In genomic region chr3:82903613-82904205, GRCm38 (mm10) we compare ENCODE assay signal across 8 mouse cellular contexts. TPM values are rescaled to one million over a fixed set of nuclear protein-coding genes. Genes with fewer than 3 reads are reported as not detected.
A peak's percentile ranks its signal among the peaks of the same experiment; 100 is the strongest.
DNase-seq lines count a peak whose midpoint lies in the region; ATAC-seq and TF ChIP-seq lines count a peak whose summit lies in the region.

Gene Lrat, minus strand, starts transcription at chr3:82903973.

- TF ChIP-seq EP300 in liver, embryonic 14.5 days (IDR thresholded peaks at IDR 0.05; ENCODE audit: low read depth) = no peak

- ATAC-seq in forebrain, embryonic 11.5 days (replicated peaks; ENCODE audit: low FRiP score) = peak; percentile 58
- peak; percentile 92 for ATAC-seq in intestine, embryonic 15.5 days
- ATAC-seq in liver, embryonic 14.5 days (ENCODE audit: insufficient read depth) = no peak
- peak; percentile 86 for ATAC-seq in neural tube, embryonic 14.5 days (ENCODE audit: low read depth)
- no peak for ATAC-seq in inflammation-experienced regulatory T-cells, adult 6 months

- peak within 1 kb of the TSS; percentile 45 for H3K4me3 ChIP-seq in forebrain, embryonic 11.5 days (ENCODE audit: low read depth, low read length)
- peak within 1 kb of the TSS; percentile 47 for H3K4me3 ChIP-seq in intestine, embryonic 15.5 days (replicated peaks)
- H3K4me3 ChIP-seq in liver, embryonic 14.5 days (ENCODE audit: insufficient read depth in 1 of 2, low read depth in 2 of 2, low read length in 2 of 2) = peak within 1 kb of the TSS; percentile 5 to 20; a peak in 3 of 4 replicates
- peak within 1 kb of the TSS; percentile 48 for H3K4me3 ChIP-seq in neural tube, embryonic 14.5 days (ENCODE audit: low read depth, low read length)

- H3K36me3 ChIP-seq in forebrain, embryonic 11.5 days (ENCODE audit: control insufficient read depth, insufficient read depth, low read length) = no peaks in the 10 kb centered on the region
- no peaks in the 10 kb centered on the region for H3K36me3 ChIP-seq in intestine, embryonic 15.5 days
- no peaks in the 10 kb centered on the region for H3K36me3 ChIP-seq in liver, embryonic 14.5 days (replicated peaks; ENCODE audit: control insufficient read depth, insufficient read depth, low read depth)
- no peaks in the 10 kb centered on the region for H3K36me3 ChIP-seq in neural tube, embryonic 14.5 days (ENCODE audit: control insufficient read depth, insufficient read depth, low read length)

- peak within 1 kb of the TSS; percentile 29; the same call in 1 of the 2 replicates for H3K9ac ChIP-seq in forebrain, embryonic 11.5 days (ENCODE audit: low read length)
- H3K9ac ChIP-seq in intestine, embryonic 15.5 days = peak within 1 kb of the TSS; percentile 33
- H3K9ac ChIP-seq in liver, embryonic 14.5 days (replicated peaks) = no peak within 1 kb of the TSS
- peak within 1 kb of the TSS; percentile 34; the same call in 1 of the 2 replicates for H3K9ac ChIP-seq in neural tube, embryonic 14.5 days (replicated peaks; ENCODE audit: low read depth, low read length)

- peak within 1 kb of the TSS; percentile 78 for H3K4me2 ChIP-seq in forebrain, embryonic 11.5 days (ENCODE audit: low read depth, low read length, severe bottlenecking)
- peak within 1 kb of the TSS; percentile 94 for H3K4me2 ChIP-seq in intestine, embryonic 15.5 days (replicated peaks)
- peak within 1 kb of the TSS; percentile 52 for H3K4me2 ChIP-seq in liver, embryonic 14.5 days (ENCODE audit: low read depth)
- peak within 1 kb of the TSS; percentile 83 for H3K4me2 ChIP-seq in neural tube, embryonic 14.5 days (ENCODE audit: low read depth, low read length)

- H3K4me1 ChIP-seq in forebrain, embryonic 11.5 days (replicated peaks; ENCODE audit: control insufficient read depth, insufficient read depth, low read length) = peaks cover 3% of the 10 kb centered on the region
- H3K4me1 ChIP-seq in intestine, embryonic 15.5 days (replicated peaks) = peaks cover 12% of the 10 kb centered on the region
- no peaks in the 10 kb centered on the region for H3K4me1 ChIP-seq in liver, embryonic 14.5 days (replicated peaks; ENCODE audit: control insufficient read depth in 2 of 2, insufficient read depth in 2 of 2, low read length in 1 of 2)
- no peaks in the 10 kb centered on the region for H3K4me1 ChIP-seq in neural tube, embryonic 14.5 days (ENCODE audit: control insufficient read depth, insufficient read depth, low read length)

- DNase-seq in right cerebral cortex, postnatal 14 days = peak; percentile 8
- DNase-seq in right cerebral cortex, postnatal 10 days (ENCODE audit: low spot score in 2 of 2) = no peak
- peak; percentile 58 for DNase-seq in forebrain, embryonic 11.5 days (ENCODE audit: low spot score)
- DNase-seq in liver, embryonic 14.5 days (ENCODE audit: low read depth in 3 of 3, low spot score in 3 of 3) = no peak
- no peak for DNase-seq in adipocyte (ENCODE audit: low spot score)

- H3K27me3 ChIP-seq in forebrain, embryonic 11.5 days (ENCODE audit: control insufficient read depth, insufficient read depth, low read length) = peaks cover 20% of the 10 kb centered on the region
- H3K27me3 ChIP-seq in intestine, embryonic 15.5 days (replicated peaks) = peaks cover 9% of the 10 kb centered on the region
- peaks cover 17% of the 10 kb centered on the region for H3K27me3 ChIP-seq in liver, embryonic 14.5 days (ENCODE audit: control insufficient read depth, insufficient read depth, low read length)
- peaks cover 8% of the 10 kb centered on the region for H3K27me3 ChIP-seq in neural tube, embryonic 14.5 days (ENCODE audit: control insufficient read depth, insufficient read depth, low read length)

- no peak within 1 kb of the TSS for H3K27ac ChIP-seq in forebrain, embryonic 11.5 days (ENCODE audit: low read depth, low read length)
- no peak within 1 kb of the TSS for H3K27ac ChIP-seq in intestine, embryonic 15.5 days
- no peak within 1 kb of the TSS for H3K27ac ChIP-seq in liver, embryonic 14.5 days
- H3K27ac ChIP-seq in neural tube, embryonic 14.5 days (ENCODE audit: low read depth, low read length) = no peak within 1 kb of the TSS

- TF ChIP-seq CTCF in liver, embryonic 14.5 days (IDR thresholded peaks at IDR 0.05; ENCODE audit: low read depth) = no peak

- WGBS in forebrain, embryonic 11.5 days = under 1% methylated on average over 35 of the region's 35 CpGs
- WGBS in intestine, embryonic 15.5 days = 1% methylated on average over 35 of the region's 35 CpGs
- WGBS in liver, embryonic 14.5 days (ENCODE audit: insufficient replicate concordance) = under 1% methylated on average over 35 of the region's 35 CpGs
- WGBS in neural tube, embryonic 14.5 days = under 1% methylated on average over 35 of the region's 35 CpGs

- no peaks in the 10 kb centered on the region for H3K9me3 ChIP-seq in forebrain, embryonic 11.5 days (ENCODE audit: control insufficient read depth, low read length)
- H3K9me3 ChIP-seq in intestine, embryonic 15.5 days = no peaks in the 10 kb centered on the region
- H3K9me3 ChIP-seq in liver, embryonic 14.5 days (ENCODE audit: control insufficient read depth, low read length) = no peaks in the 10 kb centered on the region
- no peaks in the 10 kb centered on the region for H3K9me3 ChIP-seq in neural tube, embryonic 14.5 days (ENCODE audit: control insufficient read depth, low read length)

RNA-seq across cellular contexts. Expression of gene Lrat, which starts in this region (rescaled TPM):
- polyA plus RNA-seq in forebrain, embryonic 11.5 days (2014; fragmentation: Nextera tagmentation; extraction: Ambion mirVana) = not detected in 2 replicates
- polyA plus RNA-seq in intestine, embryonic 15.5 days (2015; fragmentation: Nextera tagmentation; extraction: Ambion mirVana) = 8.6 and 8.8 TPM in 2 replicates
- 0.58 and 0.69 TPM in 2 replicates for polyA plus RNA-seq in liver, embryonic 14.5 days (2012; rRNA removed)
- polyA plus RNA-seq in liver, embryonic 14.5 days (2014; fragmentation: Nextera tagmentation; extraction: Ambion mirVana) = 0.68 and 1.2 TPM in 2 replicates
- polyA plus RNA-seq in neural tube, embryonic 14.5 days (2014; fragmentation: Nextera tagmentation; extraction: Ambion mirVana) = 0.08 TPM in 1 of 2 replicates, not detected in the other
- polyA plus RNA-seq in inflammation-experienced regulatory T-cells, adult 6 months (2017; shearing (Covaris generic)) = not detected

Comparison
In these comparisons a context has a peak if more than half of its experiments do, and no peak if none do; other contexts are left out.
1. Peak in DNase-seq, ATAC-seq, H3K4me3 ChIP-seq, H3K9ac ChIP-seq and H3K4me2 ChIP-seq in forebrain, embryonic 11.5 days; RNA of the gene not detected or under 1 TPM.
2. Peak in ATAC-seq, H3K4me3 ChIP-seq, H3K9ac ChIP-seq and H3K4me2 ChIP-seq in neural tube, embryonic 14.5 days; RNA of the gene not detected or under 1 TPM.